Mouse (Mus musculus) small intestine, adult 2 months (tissue): ENCODE results near the gene Aifm3. TPM values are rescaled to one million over a fixed set of nuclear protein-coding genes. Genes with fewer than 3 reads are reported as not detected.
A peak's percentile ranks its signal among the peaks of the same experiment; 100 is the strongest.

Source experiments
- H3K27ac ChIP-seq: fragments of 200-500 bp; 2 replicates; pipeline ENCODE4 v1.5.1; 2012; ENCODE audit warnings: low read depth, low read length, control low read depth, inconsistent platforms; ENCODE audit not compliant: insufficient read depth
- H3K27me3 ChIP-seq: fragments of 200-500 bp; 2 replicates; pipeline ENCODE4 v1.6.1; 2012; ENCODE audit warnings: mild to moderate bottlenecking, moderate library complexity, low read length, inconsistent platforms; ENCODE audit not compliant: control insufficient read depth, insufficient read depth
- H3K36me3 ChIP-seq: fragments of 200-500 bp; 2 replicates; pipeline ENCODE4 v1.6.1; 2012; ENCODE audit warnings: mild to moderate bottlenecking, low read length, control low read depth, inconsistent platforms; ENCODE audit not compliant: control insufficient read depth, insufficient read depth
- H3K4me1 ChIP-seq: fragments of 200-500 bp; 2 replicates; pipeline ENCODE4 v1.6.1; 2012; ENCODE audit warnings: low read length, inconsistent platforms, mixed read lengths; ENCODE audit not compliant: control insufficient read depth, insufficient read depth, insufficient read length
- H3K4me3 ChIP-seq: fragments of 200-500 bp; 2 replicates; pipeline ENCODE4 v1.5.1; 2012; ENCODE audit warnings: low read depth, mild to moderate bottlenecking, control low read depth, inconsistent platforms, low read length, moderate library complexity
- CTCF ChIP-seq: fragments of 200-500 bp; IDR thresholded peaks from 2 replicates; pipeline ENCODE4 v1.5.1; 2012; ENCODE audit warnings: low read depth, mild to moderate bottlenecking, control low read depth, inconsistent platforms, low read length, moderate library complexity, mixed read lengths; ENCODE audit not compliant: insufficient replicate concordance, insufficient read length; ENCODE audit errors: extremely low read depth
- POLR2A ChIP-seq: fragments of 200-500 bp; IDR thresholded peaks from 2 replicates; pipeline ENCODE4 v1.6.1; 2012; ENCODE audit warnings: low read depth, mild to moderate bottlenecking, control low read depth, inconsistent platforms, low read length, moderate library complexity
- WGBS: fragments of 180-500 bp; shearing (Covaris S2); methylation state at CpG from one replicate; pipeline ENCODE4 v1.1.7; 2018; 5-methylcytosine and 5-hydroxymethylcytosine counted together
- polyA plus RNA-seq: library from polyadenylated mRNA; depleted of rRNA; stranded (reverse); fragments of >200 nt; gene quantifications from 2 replicates; pipeline ENCODE4 v1.2.3, GENCODE M21; 2012; rRNA removed

The Aifm3 gene
- 0.60 and 0.67 TPM in 2 replicates for polyA plus RNA-seq

- Histone ChIP-seq H3K4me1 (peaks cover 3% of the 10 kb centered on the region; the same call in 1 of the 2 replicates), H3K27me3 (no peaks in the 10 kb centered on the region; the same call in 1 of the 2 replicates), H3K36me3 (peaks cover 14% of the 10 kb centered on the region), H3K4me3 (peak within 1 kb of the TSS; percentile 74), H3K27ac (no peak within 1 kb of the TSS)
- TF ChIP-seq CTCF (no peak), POLR2A (no peak)
- WGBS = 1% methylated on average over 47 of the region's 47 CpGs
Observed at GRCm38 (mm10) chr16:17489469-17490111, at the start of gene Aifm3. Gene Aifm3 (plus strand): TSS chr16:17489611.

- Histone ChIP-seq H3K36me3 (no peaks in the 10 kb centered on the region), H3K27ac (peak within 1 kb of the TSS; percentile 90), H3K27me3 (no peaks in the 10 kb centered on the region), H3K4me3 (peak within 1 kb of the TSS; percentile 85), H3K4me1 (peaks cover 5% of the 10 kb centered on the region; the same call in 1 of the 2 replicates)
- WGBS = under 1% methylated on average over 63 of the region's 63 CpGs
- TF ChIP-seq CTCF (no peak), POLR2A (peak; percentile 81; the same call in 1 of the 2 replicates)
Observed at GRCm38 (mm10) chr16:17451541-17452372, 37.7 kb upstream of the Aifm3 start, which contains the start of gene Crkl. Gene Crkl (plus strand): TSS chr16:17451987.

GRCm38 (mm10) chr16:17452373-17452715 is 37.1 kb upstream of the Aifm3 start:
- Histone ChIP-seq H3K4me3 (peak overlapping the region; percentile 85), H3K27ac (peak overlapping the region; percentile 90), H3K27me3 (no peaks in the 10 kb centered on the region), H3K36me3 (no peaks in the 10 kb centered on the region), H3K4me1 (peaks cover 5% of the 10 kb centered on the region; the same call in 1 of the 2 replicates)
- under 1% methylated on average over 24 of the region's 24 CpGs for WGBS
- TF ChIP-seq POLR2A = no peak
- no peak for TF ChIP-seq CTCF

- TF ChIP-seq CTCF (no peak), POLR2A (no peak)
- Histone ChIP-seq H3K27me3 (no peaks in the 10 kb centered on the region), H3K27ac (no peak overlapping the region), H3K4me3 (no peak overlapping the region), H3K36me3 (no peaks in the 10 kb centered on the region), H3K4me1 (peaks cover 12% of the 10 kb centered on the region; the same call in 1 of the 2 replicates)
- WGBS = 100% methylated on average over 1 of the region's 1 CpGs
Observed at GRCm38 (mm10) chr16:17456901-17457300, 32.5 kb upstream of the Aifm3 start.

- Histone ChIP-seq H3K36me3 (peaks cover 5% of the 10 kb centered on the region), H3K27me3 (no peaks in the 10 kb centered on the region), H3K4me3 (no peak overlapping the region), H3K4me1 (peaks cover 6% of the 10 kb centered on the region; the same call in 1 of the 2 replicates), H3K27ac (no peak overlapping the region)
- no peak for TF ChIP-seq CTCF
- no peak for TF ChIP-seq POLR2A
- WGBS = 81% methylated on average over 4 of the region's 4 CpGs
Observed at GRCm38 (mm10) chr16:17460254-17460653, 29.2 kb upstream of the Aifm3 start.

GRCm38 (mm10) chr16:17461596-17461995 is 27.8 kb upstream of the Aifm3 start:
- Histone ChIP-seq H3K4me1 (peaks cover 8% of the 10 kb centered on the region; the same call in 1 of the 2 replicates), H3K4me3 (no peak overlapping the region), H3K27me3 (no peaks in the 10 kb centered on the region), H3K36me3 (peaks cover 5% of the 10 kb centered on the region), H3K27ac (no peak overlapping the region)
- TF ChIP-seq CTCF (no peak), POLR2A (no peak)
- 58% methylated on average over 1 of the region's 1 CpGs for WGBS

- Histone ChIP-seq H3K27me3 (no peaks in the 10 kb centered on the region), H3K36me3 (peaks cover 5% of the 10 kb centered on the region), H3K4me3 (no peak overlapping the region), H3K4me1 (peaks cover 10% of the 10 kb centered on the region; the same call in 1 of the 2 replicates), H3K27ac (no peak overlapping the region)
- TF ChIP-seq CTCF = no peak
- 76% methylated on average over 2 of the region's 2 CpGs for WGBS
Observed at GRCm38 (mm10) chr16:17463184-17463583, 26.2 kb upstream of the Aifm3 start.
